Mouse (Mus musculus): Measurements from ENCODE around the gene Natd1. TPM values are rescaled to one million over a fixed set of nuclear protein-coding genes. Genes with fewer than 3 reads are reported as not detected.

The Natd1 gene
- polyA plus RNA-seq (2012; rRNA removed) = 9.1 and 10.5 TPM in 2 replicates

DNA sequence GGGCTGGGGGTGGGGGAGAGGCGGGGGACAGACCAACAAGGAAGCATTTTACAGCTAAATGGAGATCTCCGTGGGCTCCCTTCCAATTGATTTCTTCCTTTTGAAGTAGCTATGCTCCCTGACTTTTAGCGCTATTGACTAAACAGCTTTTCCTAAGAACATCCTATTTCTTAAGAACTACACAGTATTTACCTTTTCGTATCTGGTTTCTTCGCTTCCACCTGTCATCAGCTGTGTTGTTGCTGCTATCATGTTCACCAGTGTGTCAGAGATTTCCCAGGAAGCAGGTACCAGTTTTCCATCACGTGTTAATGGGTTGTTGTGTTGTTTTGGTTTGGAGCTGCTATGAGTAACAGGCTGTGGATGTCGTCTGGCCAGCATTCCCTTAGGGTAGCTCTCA, at the start of gene Natd1:
Gene Natd1, minus strand, starts transcription at position 260 of the 400 bp plus-strand sequence.

DNA sequence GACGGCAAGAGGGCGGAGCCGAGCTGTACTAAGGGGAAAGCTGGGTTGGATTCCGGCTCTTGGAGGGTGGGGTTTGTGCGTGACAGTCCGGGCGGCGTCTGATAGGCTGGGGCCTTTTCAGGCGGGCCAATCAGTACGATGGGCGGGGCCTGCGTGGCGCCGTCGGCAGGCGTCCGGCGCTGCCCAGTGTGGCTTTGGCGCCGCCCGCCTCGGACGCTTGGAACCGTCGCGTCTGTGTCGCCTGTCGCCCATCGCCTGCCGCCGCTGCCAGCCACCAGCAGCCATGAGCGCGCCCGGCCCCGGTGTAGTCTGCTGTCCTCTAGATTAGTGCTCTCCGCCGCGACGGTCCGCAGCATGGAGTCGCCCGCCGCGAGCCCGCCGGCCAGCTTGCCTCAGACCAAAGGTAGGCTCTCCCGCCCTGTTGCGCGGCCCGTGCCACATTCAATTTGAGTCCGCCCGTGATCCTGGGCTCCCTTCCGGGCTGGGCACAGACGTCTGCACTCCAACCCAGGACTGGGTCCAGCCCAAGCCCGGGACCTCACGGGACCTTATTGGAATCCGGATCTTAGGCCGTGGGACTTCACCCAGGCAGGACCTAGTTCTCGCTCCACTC, 17.4 kb upstream of the Natd1 start, which contains the start of gene Map2k3:
Gene Map2k3, plus strand, starts transcription at position 165 of the 613 bp plus-strand sequence.

DNA sequence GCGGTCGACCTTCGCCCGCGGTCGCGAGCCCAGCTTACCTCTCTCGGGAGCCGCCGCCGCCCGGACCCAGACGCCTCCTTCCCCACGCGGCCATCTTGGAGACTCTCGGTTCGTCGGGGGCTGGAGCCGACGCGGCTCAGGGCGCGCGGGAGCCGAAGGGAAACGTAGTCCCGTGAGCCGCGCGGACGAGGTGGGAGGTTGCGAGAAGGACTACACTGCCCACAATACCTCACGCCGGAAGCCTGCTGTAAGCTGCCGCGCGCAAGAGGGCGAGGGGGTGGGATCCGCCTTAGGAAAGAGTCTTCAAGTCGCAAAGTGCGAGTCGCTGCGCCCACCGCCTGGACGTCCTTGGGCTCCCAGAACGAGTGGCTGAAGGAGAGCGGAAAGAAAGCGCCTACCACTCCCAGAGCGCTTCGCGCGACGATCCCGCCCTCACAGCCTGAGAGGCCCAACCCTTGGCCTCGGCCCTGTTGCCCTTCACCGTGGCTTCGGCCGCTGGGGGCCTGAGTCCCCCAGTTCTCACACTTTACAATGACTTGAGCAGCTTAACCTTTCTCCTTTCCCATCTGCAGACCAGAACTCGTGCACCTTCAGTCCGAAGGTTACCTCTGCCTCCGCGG, 35.8 kb downstream of the Natd1 start, which contains the start of gene Tmem11:
Gene Tmem11, minus strand, starts transcription at position 598 of the 620 bp plus-strand sequence.

Other genes with a start within 250 kb of the Natd1 start
- gene Llgl1, start 215.0 kb downstream of the Natd1 start, polyA plus RNA-seq (2012; rRNA removed) = 9.9 and 11.0 TPM in 2 replicates
- 32.0 and 32.6 TPM in 2 replicates for gene Flii, start 187.5 kb downstream of the Natd1 start, polyA plus RNA-seq (2012; rRNA removed)
- 2.0 and 2.2 TPM in 2 replicates for gene Mief2, start 186.4 kb downstream of the Natd1 start, polyA plus RNA-seq (2012; rRNA removed)
- gene Top3a, start 137.4 kb downstream of the Natd1 start, polyA plus RNA-seq (2012; rRNA removed) = 4.4 and 5.5 TPM in 2 replicates
- 3.8 and 5.0 TPM in 2 replicates for gene Smcr8, start 137.2 kb downstream of the Natd1 start, polyA plus RNA-seq (2012; rRNA removed)
- gene Shmt1, start 103.0 kb downstream of the Natd1 start, polyA plus RNA-seq (2012; rRNA removed) = 26.8 and 32.0 TPM in 2 replicates
- 7.8 and 10.2 TPM in 2 replicates for gene Dhrs7b, start 84.1 kb downstream of the Natd1 start, polyA plus RNA-seq (2012; rRNA removed)
- gene Tmem11, start 35.5 kb downstream of the Natd1 start, polyA plus RNA-seq (2012; rRNA removed) = 28.6 and 32.0 TPM in 2 replicates
- gene Map2k3, start 17.3 kb upstream of the Natd1 start, polyA plus RNA-seq (2012; rRNA removed) = 31.0 and 50.3 TPM in 2 replicates
- gene Kcnj12, start 107.8 kb upstream of the Natd1 start, polyA plus RNA-seq (2012; rRNA removed) = 0.06 and 0.07 TPM in 2 replicates
- gene Tnfrsf13b, start 212.0 kb upstream of the Natd1 start, polyA plus RNA-seq (2012; rRNA removed) = 2.8 and 4.1 TPM in 2 replicates

All from liver, embryonic 14 days (tissue).